In genomic region chr13:109236047-109236446, GRCm38 (mm10) we compare ENCODE assay signal across 13 mouse cellular contexts.
DNase-seq lines count a peak whose midpoint lies in the region; ATAC-seq lines count a peak whose summit lies in the region.
"Had no signal": no experiment of that assay in that cellular context is flagged by ENCODE, and none has a peak within 500 bp of the region (broad histone marks: within the 10 kb centered on the region; RNA-seq: fewer than 3 reads in every experiment).

No protein-coding gene starts in this region.

- no peaks in the 10 kb centered on the region for H3K27me3 ChIP-seq in intestine, embryonic 14.5 days (replicated peaks; ENCODE audit: control insufficient read depth, insufficient read depth, low read length)
- H3K27me3 ChIP-seq in intestine, embryonic 16.5 days (replicated peaks; ENCODE audit: control insufficient read depth, insufficient read depth, low read length) = no peaks in the 10 kb centered on the region
- no peaks in the 10 kb centered on the region for H3K27me3 ChIP-seq in midbrain, embryonic 11.5 days (ENCODE audit: control insufficient read depth, insufficient read depth, low read length)
- H3K27me3 ChIP-seq in hindbrain, embryonic 13.5 days = no peaks in the 10 kb centered on the region
- H3K27me3 ChIP-seq: embryonic facial prominence, embryonic 15.5 days had no signal

- H3K27ac ChIP-seq in intestine, embryonic 14.5 days (ENCODE audit: low read depth) = no peak overlapping the region
- H3K27ac ChIP-seq in intestine, embryonic 16.5 days (ENCODE audit: low read length) = no peak overlapping the region
- H3K27ac ChIP-seq in midbrain, embryonic 11.5 days (ENCODE audit: low read depth, low read length) = no peak overlapping the region
- H3K27ac ChIP-seq in hindbrain, embryonic 13.5 days = no peak overlapping the region
- H3K27ac ChIP-seq: embryonic facial prominence, embryonic 15.5 days; macrophage had no signal

- no peak for DNase-seq in cerebellum, postnatal 14 days
- DNase-seq in intestine, embryonic 14.5 days (ENCODE audit: low spot score) = peak; percentile 49
- DNase-seq in 416B (ENCODE audit: low read depth) = peak; percentile 70
- DNase-seq in left cerebral cortex, adult 18-20 months (ENCODE audit: low spot score in 2 of 2) = peak; percentile 52 to 73
- no peak for DNase-seq in midbrain, embryonic 11.5 days (ENCODE audit: low spot score, missing footprints)
- DNase-seq: adrenal gland, postnatal 25 days; kidney, postnatal 10 days had no signal

- WGBS in intestine, embryonic 14.5 days = 73% methylated on average over 4 of the region's 4 CpGs
- 65% methylated on average over 4 of the region's 4 CpGs for WGBS in intestine, embryonic 16.5 days
- 90% methylated on average over 4 of the region's 4 CpGs for WGBS in midbrain, embryonic 11.5 days
- WGBS in hindbrain, embryonic 13.5 days = 91% methylated on average over 4 of the region's 4 CpGs

- ATAC-seq in cerebellum, adult (ENCODE audit: insufficient number of reproducible peaks, low FRiP score, low TSS enrichment) = peak; percentile 16; the same call in 1 of the 2 replicates
- no peak for ATAC-seq in intestine, embryonic 14.5 days (replicated peaks; ENCODE audit: low FRiP score, low TSS enrichment, low read depth)
- ATAC-seq in intestine, embryonic 16.5 days = no peak
- ATAC-seq in midbrain, embryonic 11.5 days (ENCODE audit: low FRiP score) = no peak
- no peak for ATAC-seq in hindbrain, embryonic 13.5 days (ENCODE audit: low FRiP score)
- ATAC-seq: forebrain, embryonic 14.5 days had no signal

- H3K4me2 ChIP-seq in intestine, embryonic 14.5 days (ENCODE audit: low read length) = no peak overlapping the region
- H3K4me2 ChIP-seq in intestine, embryonic 16.5 days (ENCODE audit: low read depth, low read length) = no peak overlapping the region
- no peak overlapping the region for H3K4me2 ChIP-seq in midbrain, embryonic 11.5 days
- H3K4me2 ChIP-seq in hindbrain, embryonic 13.5 days = no peak overlapping the region
- H3K4me2 ChIP-seq: embryonic facial prominence, embryonic 15.5 days had no signal

- H3K4me3 ChIP-seq in intestine, embryonic 14.5 days (ENCODE audit: low read depth, low read length) = no peak overlapping the region
- no peak overlapping the region for H3K4me3 ChIP-seq in intestine, embryonic 16.5 days (ENCODE audit: low read length)
- H3K4me3 ChIP-seq in midbrain, embryonic 11.5 days (ENCODE audit: low read depth, low read length) = no peak overlapping the region
- no peak overlapping the region for H3K4me3 ChIP-seq in hindbrain, embryonic 13.5 days
- H3K4me3 ChIP-seq: embryonic facial prominence, embryonic 15.5 days had no signal

- H3K9me3 ChIP-seq in intestine, embryonic 14.5 days (ENCODE audit: control insufficient read depth, low read length) = no peaks in the 10 kb centered on the region
- no peaks in the 10 kb centered on the region for H3K9me3 ChIP-seq in intestine, embryonic 16.5 days (ENCODE audit: control insufficient read depth, low read length)
- no peaks in the 10 kb centered on the region for H3K9me3 ChIP-seq in midbrain, embryonic 11.5 days (ENCODE audit: control insufficient read depth, low read length)
- H3K9me3 ChIP-seq in hindbrain, embryonic 13.5 days = no peaks in the 10 kb centered on the region
- H3K9me3 ChIP-seq: embryonic facial prominence, embryonic 15.5 days had no signal

- H3K36me3 ChIP-seq in intestine, embryonic 14.5 days (ENCODE audit: control insufficient read depth, insufficient read depth, low read length) = no peaks in the 10 kb centered on the region
- no peaks in the 10 kb centered on the region for H3K36me3 ChIP-seq in intestine, embryonic 16.5 days (ENCODE audit: control insufficient read depth, insufficient read depth, low read length)
- H3K36me3 ChIP-seq in midbrain, embryonic 11.5 days (ENCODE audit: control insufficient read depth, insufficient read depth, low read length) = no peaks in the 10 kb centered on the region
- no peaks in the 10 kb centered on the region for H3K36me3 ChIP-seq in hindbrain, embryonic 13.5 days
- H3K36me3 ChIP-seq: embryonic facial prominence, embryonic 15.5 days had no signal

- H3K4me1 ChIP-seq in intestine, embryonic 14.5 days (replicated peaks; ENCODE audit: control insufficient read depth, insufficient read depth, low read length) = peaks cover 9% of the 10 kb centered on the region; the same call in 1 of the 2 replicates
- 0 out of 2 replicates have a peak, but pooled peaks cover 5% of the 10 kb centered on the region for H3K4me1 ChIP-seq in intestine, embryonic 16.5 days (ENCODE audit: control insufficient read depth, insufficient read depth, low read length)
- H3K4me1 ChIP-seq in midbrain, embryonic 11.5 days (ENCODE audit: control insufficient read depth, insufficient read depth, low read length) = peaks cover 3% of the 10 kb centered on the region; the same call in 1 of the 2 replicates
- H3K4me1 ChIP-seq in hindbrain, embryonic 13.5 days (replicated peaks) = peaks cover 12% of the 10 kb centered on the region; the same call in 1 of the 2 replicates

- no peak overlapping the region for H3K9ac ChIP-seq in intestine, embryonic 14.5 days (ENCODE audit: low read length)
- H3K9ac ChIP-seq in intestine, embryonic 16.5 days (ENCODE audit: low read depth, low read length) = no peak overlapping the region
- H3K9ac ChIP-seq in midbrain, embryonic 11.5 days (ENCODE audit: low read length) = no peak overlapping the region
- no peak overlapping the region for H3K9ac ChIP-seq in hindbrain, embryonic 13.5 days
- H3K9ac ChIP-seq: embryonic facial prominence, embryonic 15.5 days had no signal

Comparison
In these comparisons a context has a peak if more than half of its experiments do, and no peak if none do; other contexts are left out.
1. DNase-seq: peak in intestine, embryonic 14.5 days (single experiment), 416B (single experiment) and left cerebral cortex, adult 18-20 months (2 of 2); none in cerebellum, postnatal 14 days (0 of 2) and midbrain, embryonic 11.5 days (single experiment).